Mouse (Mus musculus): ENCODE measurements at regions not wholly inside any gene's neighbourhood (a gene's known extent, or its start where the extent isn't known, plus 50 kb on each side); places are given as distances from the start of the nearest gene placed in this dataset.

- TF ChIP-seq CTCF (IDR thresholded peaks at IDR 0.05; ENCODE audit: low read depth) (no peak), EP300 (optimal IDR thresholded peaks at IDR 0.05) (no peak)
These were observed 275.0 kb upstream of the Hs3st1 start for GRCm38 (mm10) chr5:40030261-40030660.
